Mouse (Mus musculus) heart, adult 2 months (tissue): ENCODE measurements around the gene AI597479.

Source experiments
- CTCF ChIP-seq: fragments of 200-600 bp; IDR thresholded peaks from 2 replicates; pipeline ENCODE4 v1.8.1; 2022; ENCODE audit warnings: antibody characterized with exemption, mild to moderate bottlenecking, moderate library complexity
- EP300 ChIP-seq: fragments of 200-500 bp; IDR thresholded peaks from 2 replicates; pipeline ENCODE4 v1.6.1; 2011; ENCODE audit warnings: low read depth, low read length, control low read depth; ENCODE audit not compliant: insufficient read depth

DNA sequence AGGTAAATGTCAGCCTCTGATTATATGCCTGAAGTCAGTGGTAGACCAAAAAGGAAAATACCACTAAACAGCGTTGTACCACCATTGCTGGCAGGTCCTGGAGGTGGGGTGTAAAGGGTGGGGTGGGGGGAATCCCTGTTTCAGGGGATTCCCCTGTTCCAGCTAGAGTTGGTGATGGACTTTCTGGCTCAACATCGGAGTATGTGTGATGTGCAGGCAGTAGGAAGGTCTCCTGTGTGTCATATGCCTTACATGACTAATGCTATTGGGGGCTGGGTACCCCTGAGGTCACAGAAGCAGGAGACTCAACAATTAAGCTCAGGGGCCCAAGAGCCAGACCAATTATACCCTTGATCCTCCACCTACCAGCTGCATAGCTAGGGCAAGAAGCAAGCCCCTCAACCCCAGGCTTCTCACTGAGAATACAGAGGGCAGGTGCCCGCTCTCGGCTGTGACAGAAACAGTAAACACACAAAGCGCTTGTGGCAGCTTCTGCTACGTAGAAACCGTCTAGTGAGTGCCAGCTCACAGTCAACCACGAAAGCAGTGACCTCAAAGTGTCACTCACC is 45.9 kb downstream of the AI597479 start:
- TF ChIP-seq CTCF: no peak
- peak; percentile 79 for TF ChIP-seq EP300
